Comparison of ENCODE assay signal across 9 mouse cellular contexts in the genomic region with DNA sequence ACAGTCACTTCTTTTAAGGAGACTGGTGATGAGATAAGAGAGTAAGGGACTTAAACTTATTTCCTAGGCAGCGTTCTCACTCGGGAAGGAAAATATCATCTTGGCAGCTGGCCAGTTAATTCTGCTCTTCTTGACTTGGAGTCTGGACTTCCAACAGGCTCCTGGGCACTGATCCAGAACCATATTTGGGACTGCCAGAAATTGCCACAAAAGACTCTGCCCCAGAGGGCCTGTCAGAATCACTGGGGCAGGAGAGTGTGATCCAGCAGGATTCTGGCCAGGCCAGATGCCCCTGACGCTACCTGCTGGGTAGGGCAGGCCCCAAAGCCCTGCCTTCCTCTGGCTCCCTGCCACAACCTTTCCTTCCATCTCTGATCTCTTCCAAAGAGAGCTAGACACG.
DNase-seq lines count a peak whose midpoint lies in the region; ATAC-seq and TF ChIP-seq lines count a peak whose summit lies in the region.
"Had no signal": no experiment of that assay in that cellular context is flagged by ENCODE, and none has a peak within 500 bp of the region (broad histone marks: within the 10 kb centered on the region; RNA-seq: fewer than 3 reads in every experiment).

No protein-coding gene starts in this region.

- H3K27me3 ChIP-seq in hindbrain, postnatal 0 days (ENCODE audit: insufficient read depth, low read length): no peaks in the 10 kb centered on the region
- 0 out of 2 replicates have a peak, but pooled peaks cover 8% of the 10 kb centered on the region for H3K27me3 ChIP-seq in hindbrain, embryonic 12.5 days
- H3K27me3 ChIP-seq in kidney, postnatal 0 days (ENCODE audit: insufficient read depth, low read length): no peaks in the 10 kb centered on the region
- H3K27me3 ChIP-seq in stomach, postnatal 0 days (ENCODE audit: control insufficient read depth, insufficient read depth, low read length): no peaks in the 10 kb centered on the region

- H3K4me2 ChIP-seq in hindbrain, postnatal 0 days (ENCODE audit: low read depth, low read length): no peak overlapping the region
- H3K4me2 ChIP-seq in hindbrain, embryonic 12.5 days (replicated peaks): no peak overlapping the region
- no peak overlapping the region for H3K4me2 ChIP-seq in kidney, postnatal 0 days (ENCODE audit: low read length)
- no peak overlapping the region for H3K4me2 ChIP-seq in stomach, postnatal 0 days (replicated peaks; ENCODE audit: low read depth)
- H3K4me2 ChIP-seq: embryonic facial prominence, embryonic 13.5 days had no signal

- H3K4me3 ChIP-seq in hindbrain, postnatal 0 days (ENCODE audit: low read length): no peak overlapping the region
- H3K4me3 ChIP-seq in hindbrain, embryonic 12.5 days: no peak overlapping the region
- no peak overlapping the region for H3K4me3 ChIP-seq in kidney, postnatal 0 days (replicated peaks; ENCODE audit: low read depth, low read length)
- H3K4me3 ChIP-seq in stomach, postnatal 0 days (ENCODE audit: low read depth, low read length): no peak overlapping the region
- H3K4me3 ChIP-seq: embryonic facial prominence, embryonic 13.5 days had no signal

- H3K9ac ChIP-seq in hindbrain, postnatal 0 days (replicated peaks; ENCODE audit: low read length): no peak overlapping the region
- H3K9ac ChIP-seq in hindbrain, embryonic 12.5 days: no peak overlapping the region
- no peak overlapping the region for H3K9ac ChIP-seq in kidney, postnatal 0 days (ENCODE audit: low read depth, low read length)
- H3K9ac ChIP-seq in stomach, postnatal 0 days (ENCODE audit: low read length): no peak overlapping the region
- H3K9ac ChIP-seq: embryonic facial prominence, embryonic 13.5 days had no signal

- ATAC-seq in hindbrain, postnatal 0 days: peak; percentile 75
- no peak for ATAC-seq in hindbrain, embryonic 12.5 days (ENCODE audit: low FRiP score)
- ATAC-seq in kidney, postnatal 0 days (replicated peaks; ENCODE audit: low FRiP score, low read depth): no peak
- ATAC-seq in stomach, postnatal 0 days (ENCODE audit: low FRiP score, low TSS enrichment): no peak

- WGBS in hindbrain, postnatal 0 days: 45% methylated on average over 4 of the region's 4 CpGs
- 54% methylated on average over 4 of the region's 4 CpGs for WGBS in hindbrain, embryonic 12.5 days
- 42% methylated on average over 4 of the region's 4 CpGs for WGBS in kidney, postnatal 0 days
- 20% methylated on average over 4 of the region's 4 CpGs for WGBS in stomach, postnatal 0 days

- peak; percentile 86 for DNase-seq in hindbrain, postnatal 0 days (ENCODE audit: low spot score)
- peak; percentile 63 for DNase-seq in adrenal gland, adult 2 months
- DNase-seq in gastrocnemius, postnatal 10 days: peak; percentile 8
- peak; percentile 56 for DNase-seq in kidney, postnatal 0 days (ENCODE audit: low spot score)
- DNase-seq in stomach, postnatal 0 days (ENCODE audit: low spot score): peak; percentile 17
- DNase-seq in thymus, postnatal 10 days (ENCODE audit: low spot score in 2 of 2): no peak
- no peak for DNase-seq in frontal cortex, postnatal 36 days (ENCODE audit: low spot score in 2 of 2)

- TF ChIP-seq EP300 in stomach, postnatal 0 days (optimal IDR thresholded peaks at IDR 0.05): no peak

- no peak overlapping the region for H3K27ac ChIP-seq in hindbrain, postnatal 0 days
- no peak overlapping the region for H3K27ac ChIP-seq in hindbrain, embryonic 12.5 days
- H3K27ac ChIP-seq in kidney, postnatal 0 days: 0 out of 2 replicates have a peak overlapping the region, but pooled peaks have one; percentile 25
- H3K27ac ChIP-seq in stomach, postnatal 0 days (replicated peaks): no peak overlapping the region

- TF ChIP-seq CTCF in hindbrain, postnatal 0 days (IDR thresholded peaks at IDR 0.05; ENCODE audit: low read depth): no peak
- no peak for TF ChIP-seq CTCF in kidney, postnatal 0 days (IDR thresholded peaks at IDR 0.05; ENCODE audit: low read depth)
- TF ChIP-seq CTCF in stomach, postnatal 0 days (IDR thresholded peaks at IDR 0.05; ENCODE audit: low read depth): no peak

- no peaks in the 10 kb centered on the region for H3K4me1 ChIP-seq in hindbrain, postnatal 0 days (ENCODE audit: insufficient read depth, low read length)
- H3K4me1 ChIP-seq in hindbrain, embryonic 12.5 days: no peaks in the 10 kb centered on the region
- no peaks in the 10 kb centered on the region for H3K4me1 ChIP-seq in kidney, postnatal 0 days (replicated peaks; ENCODE audit: insufficient read depth, low read length)
- H3K4me1 ChIP-seq in stomach, postnatal 0 days (replicated peaks; ENCODE audit: control insufficient read depth, insufficient read depth): no peaks in the 10 kb centered on the region
- H3K4me1 ChIP-seq: embryonic facial prominence, embryonic 13.5 days had no signal

- H3K9me3 ChIP-seq in hindbrain, postnatal 0 days (ENCODE audit: low read length): no peaks in the 10 kb centered on the region
- H3K9me3 ChIP-seq in hindbrain, embryonic 12.5 days (replicated peaks): no peaks in the 10 kb centered on the region
- H3K9me3 ChIP-seq in kidney, postnatal 0 days (replicated peaks; ENCODE audit: low read length): no peaks in the 10 kb centered on the region
- H3K9me3 ChIP-seq in stomach, postnatal 0 days (ENCODE audit: control insufficient read depth, low read length): no peaks in the 10 kb centered on the region
- H3K9me3 ChIP-seq: embryonic facial prominence, embryonic 13.5 days had no signal

- H3K36me3 ChIP-seq in hindbrain, postnatal 0 days (ENCODE audit: insufficient read depth, low read length): no peaks in the 10 kb centered on the region
- H3K36me3 ChIP-seq in hindbrain, embryonic 12.5 days: no peaks in the 10 kb centered on the region
- no peaks in the 10 kb centered on the region for H3K36me3 ChIP-seq in kidney, postnatal 0 days (ENCODE audit: insufficient read depth, low read length)
- H3K36me3 ChIP-seq in stomach, postnatal 0 days (ENCODE audit: control insufficient read depth, insufficient read depth, low read length): no peaks in the 10 kb centered on the region
- H3K36me3 ChIP-seq: embryonic facial prominence, embryonic 13.5 days had no signal

Comparison
In these comparisons a context has a peak if more than half of its experiments do, and no peak if none do; other contexts are left out.
1. DNase-seq: peak in hindbrain, postnatal 0 days (single experiment), adrenal gland, adult 2 months (single experiment), gastrocnemius, postnatal 10 days (single experiment), kidney, postnatal 0 days (single experiment) and stomach, postnatal 0 days (single experiment); none in thymus, postnatal 10 days (0 of 2) and frontal cortex, postnatal 36 days (0 of 2).